Mouse (Mus musculus): ENCODE data around the gene Fndc3b.

- TF ChIP-seq EP300 (IDR thresholded peaks at IDR 0.05; ENCODE audit: low read depth) (no peak), CTCF (IDR thresholded peaks at IDR 0.05; ENCODE audit: low read depth) (no peak)
These were observed 2.5 kb downstream of the Fndc3b start for GRCm38 (mm10) chr3:27708581-27708980.
